Mouse (Mus musculus) liver, embryonic 11.5 days (tissue): ENCODE results near the gene Gm49776. TPM values are rescaled to one million over a fixed set of nuclear protein-coding genes. Genes with fewer than 3 reads are reported as not detected.
A peak's percentile ranks its signal among the peaks of the same experiment; 100 is the strongest.
"Not testable (repeated sequence)": the region's sequence is repeated elsewhere in the genome, so short reads cannot be mapped to it uniquely, and the experiment has no call there.

Experiments used
- ATAC-seq: fragments of 200-750 bp; cut with Nextera tagmentation; replicated peaks from 2 replicates; pipeline ENCODE4 v1.8.0; 2017; ENCODE audit warnings: moderate number of reproducible peaks, mild to moderate bottlenecking, moderate TSS enrichment, moderate library complexity; ENCODE audit not compliant: low FRiP score
- DNase-seq: peaks from one replicate; pipeline ENCODE4 v3.0.0-alpha.2; 2017; ENCODE audit warnings: low spot score
- H3K27ac ChIP-seq: fragments of 300-500 bp; sonication (generic); 2 replicates; pipeline ENCODE4 v1.5.1; 2014; ENCODE audit warnings: mild to moderate bottlenecking, low read depth, low read length, control low read depth
- H3K27me3 ChIP-seq: fragments of 300-500 bp; sonication (generic); replicated peaks from 2 replicates; pipeline ENCODE4 v1.6.1; 2014; ENCODE audit warnings: low read length, mixed read lengths; ENCODE audit not compliant: control insufficient read depth, insufficient read depth
- H3K36me3 ChIP-seq: fragments of 300-500 bp; sonication (generic); 2 replicates; pipeline ENCODE4 v1.6.1; 2014; ENCODE audit warnings: mild to moderate bottlenecking, low read length, moderate library complexity, mixed read lengths; ENCODE audit not compliant: control insufficient read depth, insufficient read depth
- H3K4me1 ChIP-seq: fragments of 300-500 bp; sonication (generic); replicated peaks from 2 replicates; pipeline ENCODE4 v1.6.1; 2014; ENCODE audit warnings: low read length, mixed read lengths; ENCODE audit not compliant: control insufficient read depth, insufficient read depth
- H3K4me2 ChIP-seq: fragments of 300-500 bp; sonication (generic); 2 replicates; pipeline ENCODE4 v1.6.1; 2014; ENCODE audit warnings: mild to moderate bottlenecking, control low read depth, moderate library complexity
- H3K4me3 ChIP-seq: fragments of 300-500 bp; sonication (generic); 2 replicates; pipeline ENCODE4 v1.5.1; 2014; ENCODE audit warnings: low read depth, low read length, control low read depth
- H3K9ac ChIP-seq: fragments of 300-500 bp; sonication (generic); 2 replicates; pipeline ENCODE4 v1.6.1; 2014; ENCODE audit warnings: low read depth, low read length, control low read depth
- H3K9me3 ChIP-seq: fragments of 300-500 bp; sonication (generic); 2 replicates; pipeline ENCODE4 v1.6.1; 2016; ENCODE audit warnings: low read length, inconsistent platforms, mixed read lengths; ENCODE audit not compliant: control insufficient read depth
- WGBS: fragments of 180-500 bp; shearing (Covaris S2); extraction: QIAGEN DNeasy Blood & Tissue Kit; methylation state at CpG from one replicate; pipeline ENCODE4 v1.1.7; 2014; 5-methylcytosine and 5-hydroxymethylcytosine counted together
- polyA plus RNA-seq: library from polyadenylated mRNA; unstranded; fragments of >200 nt; fragmentation: Nextera tagmentation; extraction: Ambion mirVana; gene quantifications from 2 replicates; pipeline ENCODE4 v1.2.1, GENCODE M21; 2014

Gm49776 gene
- 1.5 and 4.1 TPM in 2 replicates for polyA plus RNA-seq

GRCm38 (mm10) chr16:18258221-18258620, at the start of gene Gm49776:
Gm49776 (minus strand) TSS chr16:18258321.
- peaks cover 72% of the 10 kb centered on the region for H3K36me3 ChIP-seq
- no peaks in the 10 kb centered on the region for H3K4me1 ChIP-seq
- no peak within 1 kb of the TSS for H3K4me2 ChIP-seq
- no peak within 1 kb of the TSS for H3K9ac ChIP-seq
- no peaks in the 10 kb centered on the region for H3K9me3 ChIP-seq
- no peak for ATAC-seq
- no peak within 1 kb of the TSS for H3K4me3 ChIP-seq
- no peak for DNase-seq
- H3K27me3 ChIP-seq: no peaks in the 10 kb centered on the region
- WGBS: 90% methylated on average over 2 of the region's 2 CpGs
- no peak within 1 kb of the TSS for H3K27ac ChIP-seq

GRCm38 (mm10) chr16:18289614-18290013, 31.5 kb upstream of the Gm49776 start:
- peak overlapping the region; percentile 92; the same call in 1 of the 2 replicates for H3K27ac ChIP-seq
- H3K4me1 ChIP-seq: peaks cover 20% of the 10 kb centered on the region
- H3K4me2 ChIP-seq: peak overlapping the region; percentile 54
- 8% methylated on average over 7 of the region's 10 CpGs for WGBS
- peaks cover 15% of the 10 kb centered on the region for H3K36me3 ChIP-seq
- not testable (repeated sequence) for H3K27me3 ChIP-seq, DNase-seq, H3K9me3 ChIP-seq, ATAC-seq
- H3K4me3 ChIP-seq: peak overlapping the region; percentile 95
- peak overlapping the region; percentile 60 for H3K9ac ChIP-seq

GRCm38 (mm10) chr16:18289067-18289588, 31.0 kb upstream of the Gm49776 start, which contains the start of gene Dgcr8:
Dgcr8 (minus strand) TSS chr16:18289246.
- Histone ChIP-seq H3K27me3 (no peaks in the 10 kb centered on the region), H3K36me3 (peaks cover 19% of the 10 kb centered on the region), H3K4me1 (peaks cover 20% of the 10 kb centered on the region), H3K9me3 (no peaks in the 10 kb centered on the region), H3K4me2 (peak within 1 kb of the TSS; percentile 99), H3K9ac (peak within 1 kb of the TSS; percentile 98), H3K4me3 (peak within 1 kb of the TSS; percentile 95), H3K27ac (peak within 1 kb of the TSS; percentile 92)
- ATAC-seq (peak; percentile 98), DNase-seq (peak; percentile 97)
- WGBS: under 1% methylated on average over 70 of the region's 71 CpGs

- H3K27me3 ChIP-seq: no peaks in the 10 kb centered on the region
- peaks cover 24% of the 10 kb centered on the region for H3K36me3 ChIP-seq
- peak overlapping the region; percentile 92 for H3K27ac ChIP-seq
- H3K4me1 ChIP-seq: peaks cover 20% of the 10 kb centered on the region
- peak overlapping the region; percentile 98 for H3K9ac ChIP-seq
- WGBS: under 1% methylated on average over 31 of the region's 31 CpGs
- peak; percentile 88 for ATAC-seq
- no peaks in the 10 kb centered on the region for H3K9me3 ChIP-seq
- DNase-seq: no peak
- H3K4me2 ChIP-seq: peak overlapping the region; percentile 99
- peak overlapping the region; percentile 95 for H3K4me3 ChIP-seq
Observed at GRCm38 (mm10) chr16:18288581-18289061, 30.5 kb upstream of the Gm49776 start.

GRCm38 (mm10) chr16:18288166-18288565, 30.0 kb upstream of the Gm49776 start:
- no peaks in the 10 kb centered on the region for H3K27me3 ChIP-seq
- peak overlapping the region; percentile 98 for H3K9ac ChIP-seq
- no peak for ATAC-seq
- peaks cover 20% of the 10 kb centered on the region for H3K4me1 ChIP-seq
- H3K27ac ChIP-seq: peak overlapping the region; percentile 92
- DNase-seq: peak; percentile 35
- peaks cover 28% of the 10 kb centered on the region for H3K36me3 ChIP-seq
- no peaks in the 10 kb centered on the region for H3K9me3 ChIP-seq
- peak overlapping the region; percentile 95 for H3K4me3 ChIP-seq
- 2% methylated on average over 4 of the region's 4 CpGs for whole genome bisulfite sequencing
- H3K4me2 ChIP-seq: peak overlapping the region; percentile 99

- Histone ChIP-seq H3K9me3 (no peaks in the 10 kb centered on the region), H3K36me3 (peaks cover 68% of the 10 kb centered on the region), H3K4me3 (no peak overlapping the region), H3K27me3 (no peaks in the 10 kb centered on the region), H3K27ac (no peak overlapping the region), H3K4me2 (no peak overlapping the region), H3K4me1 (no peaks in the 10 kb centered on the region), H3K9ac (no peak overlapping the region)
- 90% methylated on average over 2 of the region's 2 CpGs for WGBS
- DNase-seq (no peak), ATAC-seq (no peak)
Observed at GRCm38 (mm10) chr16:18275166-18275565, 17.0 kb upstream of the Gm49776 start.

GRCm38 (mm10) chr16:18268182-18268581, 10.1 kb upstream of the Gm49776 start:
- H3K4me1 ChIP-seq: no peaks in the 10 kb centered on the region
- no peak overlapping the region for H3K4me3 ChIP-seq
- DNase-seq (no peak), ATAC-seq (no peak)
- H3K27ac ChIP-seq: no peak overlapping the region
- no peaks in the 10 kb centered on the region for H3K27me3 ChIP-seq
- no peak overlapping the region for H3K9ac ChIP-seq
- no peak overlapping the region for H3K4me2 ChIP-seq
- no peaks in the 10 kb centered on the region for H3K9me3 ChIP-seq
- WGBS: 89% methylated on average over 5 of the region's 5 CpGs
- H3K36me3 ChIP-seq: peaks cover 48% of the 10 kb centered on the region

GRCm38 (mm10) chr16:18265024-18265423, 6.9 kb upstream of the Gm49776 start:
- no peak for DNase-seq
- WGBS: 72% methylated on average over 2 of the region's 2 CpGs
- Histone ChIP-seq H3K27ac (no peak overlapping the region), H3K4me2 (no peak overlapping the region), H3K36me3 (peaks cover 49% of the 10 kb centered on the region), H3K27me3 (no peaks in the 10 kb centered on the region), H3K4me1 (no peaks in the 10 kb centered on the region), H3K4me3 (no peak overlapping the region), H3K9me3 (no peaks in the 10 kb centered on the region), H3K9ac (no peak overlapping the region)
- no peak for ATAC-seq

- Histone ChIP-seq H3K4me1 (peaks cover 17% of the 10 kb centered on the region), H3K27me3 (no peaks in the 10 kb centered on the region), H3K9me3 (no peaks in the 10 kb centered on the region), H3K9ac (no peak overlapping the region), H3K4me2 (no peak overlapping the region), H3K4me3 (no peak overlapping the region), H3K36me3 (peaks cover 59% of the 10 kb centered on the region), H3K27ac (no peak overlapping the region)
- ATAC-seq: no peak
- no peak for DNase-seq
- 70% methylated on average over 1 of the region's 1 CpGs for WGBS
Observed at GRCm38 (mm10) chr16:18253866-18254265, 4.3 kb downstream of the Gm49776 start.
